Mouse (Mus musculus): ENCODE data around the gene Lhx5.

Gene Lhx5

GRCm38 (mm10) chr5:120425711-120426110, 5.8 kb upstream of the Lhx5 start:
- H3K27me3 ChIP-seq (ENCODE audit: control insufficient read depth, insufficient read depth, low read length, poor library complexity, severe bottlenecking), result peaks cover 3% of the 10 kb centered on the region; the same call in 1 of the 2 replicates
- no peak for DNase-seq (ENCODE audit: low read depth, low spot score)
- no peaks in the 10 kb centered on the region for H3K36me3 ChIP-seq (ENCODE audit: control insufficient read depth, insufficient read depth, low read length, poor library complexity, severe bottlenecking)

- Histone ChIP-seq H3K36me3 (ENCODE audit: control insufficient read depth, insufficient read depth, low read length, poor library complexity, severe bottlenecking) (no peaks in the 10 kb centered on the region), H3K27me3 (ENCODE audit: control insufficient read depth, insufficient read depth, low read length, poor library complexity, severe bottlenecking) (peaks cover 3% of the 10 kb centered on the region; the same call in 1 of the 2 replicates)
- no peak for DNase-seq (ENCODE audit: low read depth, low spot score)
These were observed 4.9 kb upstream of the Lhx5 start for GRCm38 (mm10) chr5:120426572-120426971.

- DNase-seq (ENCODE audit: low read depth, low spot score), result no peak
- H3K36me3 ChIP-seq (ENCODE audit: control insufficient read depth, insufficient read depth, low read length, poor library complexity, severe bottlenecking), result no peaks in the 10 kb centered on the region
- H3K27me3 ChIP-seq (ENCODE audit: control insufficient read depth, insufficient read depth, low read length, poor library complexity, severe bottlenecking), result peaks cover 3% of the 10 kb centered on the region; the same call in 1 of the 2 replicates
These were observed 4.0 kb upstream of the Lhx5 start for GRCm38 (mm10) chr5:120427451-120427938.

GRCm38 (mm10) chr5:120428189-120428838, 3.2 kb upstream of the Lhx5 start:
- no peak for DNase-seq (ENCODE audit: low read depth, low spot score)
- Histone ChIP-seq H3K27me3 (ENCODE audit: control insufficient read depth, insufficient read depth, low read length, poor library complexity, severe bottlenecking) (peaks cover 3% of the 10 kb centered on the region; the same call in 1 of the 2 replicates), H3K36me3 (ENCODE audit: control insufficient read depth, insufficient read depth, low read length, poor library complexity, severe bottlenecking) (no peaks in the 10 kb centered on the region)

GRCm38 (mm10) chr5:120428990-120429389, 2.5 kb upstream of the Lhx5 start:
- no peak for DNase-seq (ENCODE audit: low read depth, low spot score)
- Histone ChIP-seq H3K27me3 (ENCODE audit: control insufficient read depth, insufficient read depth, low read length, poor library complexity, severe bottlenecking) (peaks cover 3% of the 10 kb centered on the region; the same call in 1 of the 2 replicates), H3K36me3 (ENCODE audit: control insufficient read depth, insufficient read depth, low read length, poor library complexity, severe bottlenecking) (no peaks in the 10 kb centered on the region)

GRCm38 (mm10) chr5:120429692-120430091, 1.8 kb upstream of the Lhx5 start:
- peaks cover 2% of the 10 kb centered on the region; the same call in 1 of the 2 replicates for H3K27me3 ChIP-seq (ENCODE audit: control insufficient read depth, insufficient read depth, low read length, poor library complexity, severe bottlenecking)
- no peaks in the 10 kb centered on the region for H3K36me3 ChIP-seq (ENCODE audit: control insufficient read depth, insufficient read depth, low read length, poor library complexity, severe bottlenecking)
- no peak for DNase-seq (ENCODE audit: low read depth, low spot score)

GRCm38 (mm10) chr5:120431001-120431583, 407 bp upstream of the Lhx5 start:
- Histone ChIP-seq H3K36me3 (ENCODE audit: control insufficient read depth, insufficient read depth, low read length, poor library complexity, severe bottlenecking) (no peaks in the 10 kb centered on the region), H3K27me3 (ENCODE audit: control insufficient read depth, insufficient read depth, low read length, poor library complexity, severe bottlenecking) (peaks cover 2% of the 10 kb centered on the region)
- no peak for DNase-seq (ENCODE audit: low read depth, low spot score)

GRCm38 (mm10) chr5:120432486-120433015, 1.1 kb downstream of the Lhx5 start:
- no peak for DNase-seq (ENCODE audit: low read depth, low spot score)
- Histone ChIP-seq H3K36me3 (ENCODE audit: control insufficient read depth, insufficient read depth, low read length, poor library complexity, severe bottlenecking) (no peaks in the 10 kb centered on the region), H3K27me3 (ENCODE audit: control insufficient read depth, insufficient read depth, low read length, poor library complexity, severe bottlenecking) (peaks cover under 1% of the 10 kb centered on the region)

GRCm38 (mm10) chr5:120433135-120433760, 1.7 kb downstream of the Lhx5 start:
- Histone ChIP-seq H3K27me3 (ENCODE audit: control insufficient read depth, insufficient read depth, low read length, poor library complexity, severe bottlenecking) (no peaks in the 10 kb centered on the region; the same call in none of the 2 replicates), H3K36me3 (ENCODE audit: control insufficient read depth, insufficient read depth, low read length, poor library complexity, severe bottlenecking) (no peaks in the 10 kb centered on the region)
- DNase-seq (ENCODE audit: low read depth, low spot score), result no peak

- H3K27me3 ChIP-seq (ENCODE audit: control insufficient read depth, insufficient read depth, low read length, poor library complexity, severe bottlenecking), result no peaks in the 10 kb centered on the region; the same call in none of the 2 replicates
- H3K36me3 ChIP-seq (ENCODE audit: control insufficient read depth, insufficient read depth, low read length, poor library complexity, severe bottlenecking), result no peaks in the 10 kb centered on the region
- DNase-seq (ENCODE audit: low read depth, low spot score), result no peak
These were observed 2.8 kb downstream of the Lhx5 start for GRCm38 (mm10) chr5:120434231-120434735.

- no peak for DNase-seq (ENCODE audit: low read depth, low spot score)
- H3K36me3 ChIP-seq (ENCODE audit: control insufficient read depth, insufficient read depth, low read length, poor library complexity, severe bottlenecking), result no peaks in the 10 kb centered on the region
These were observed 3.6 kb downstream of the Lhx5 start for GRCm38 (mm10) chr5:120435006-120435681.

GRCm38 (mm10) chr5:120435731-120436501, 4.4 kb downstream of the Lhx5 start:
- no peak for DNase-seq (ENCODE audit: low read depth, low spot score)
- no peaks in the 10 kb centered on the region for H3K36me3 ChIP-seq (ENCODE audit: control insufficient read depth, insufficient read depth, low read length, poor library complexity, severe bottlenecking)
- H3K27me3 ChIP-seq (ENCODE audit: control insufficient read depth, insufficient read depth, low read length, poor library complexity, severe bottlenecking), result no peaks in the 10 kb centered on the region; the same call in none of the 2 replicates

More at GRCm38 (mm10) chr5:120435006-120435681, 3.6 kb downstream of the Lhx5 start:
- no peaks in the 10 kb centered on the region; the same call in none of the 2 replicates for H3K27me3 ChIP-seq (ENCODE audit: control insufficient read depth, insufficient read depth, low read length, poor library complexity, severe bottlenecking)

- H3K36me3 ChIP-seq (ENCODE audit: control insufficient read depth, insufficient read depth, low read length, poor library complexity, severe bottlenecking), result no peaks in the 10 kb centered on the region
These were observed 5.5 kb downstream of the Lhx5 start for GRCm38 (mm10) chr5:120436885-120437495.

More at GRCm38 (mm10) chr5:120436885-120437495, 5.5 kb downstream of the Lhx5 start:
- no peaks in the 10 kb centered on the region; the same call in none of the 2 replicates for H3K27me3 ChIP-seq (ENCODE audit: control insufficient read depth, insufficient read depth, low read length, poor library complexity, severe bottlenecking)
- no peak for DNase-seq (ENCODE audit: low read depth, low spot score)
